In genomic region chr9:59013365-59013764, GRCm38 (mm10) we compare ENCODE assay signal across 8 mouse cellular contexts. TPM values are rescaled to one million over a fixed set of nuclear protein-coding genes. Genes with fewer than 3 reads are reported as not detected.
DNase-seq lines count a peak whose midpoint lies in the region; ATAC-seq lines count a peak whose summit lies in the region.

No protein-coding gene starts in this region.

- 29% methylated on average over 2 of the region's 2 CpGs for WGBS in hindbrain, embryonic 11.5 days
- WGBS in hindbrain, embryonic 16.5 days = 8% methylated on average over 2 of the region's 2 CpGs
- 21% methylated on average over 2 of the region's 2 CpGs for WGBS in hindbrain, embryonic 13.5 days

- ATAC-seq in hindbrain, embryonic 11.5 days (ENCODE audit: low FRiP score) = no peak
- ATAC-seq in hindbrain, embryonic 16.5 days = no peak
- ATAC-seq in hindbrain, embryonic 13.5 days (ENCODE audit: low FRiP score) = no peak

- H3K27ac ChIP-seq in hindbrain, embryonic 11.5 days (ENCODE audit: low read depth, low read length) = no peak overlapping the region
- H3K27ac ChIP-seq in hindbrain, embryonic 16.5 days (ENCODE audit: low read depth, low read length) = no peak overlapping the region
- no peak overlapping the region for H3K27ac ChIP-seq in hindbrain, embryonic 13.5 days

- no peaks in the 10 kb centered on the region for H3K36me3 ChIP-seq in hindbrain, embryonic 11.5 days (ENCODE audit: control insufficient read depth, insufficient read depth, low read length)
- no peaks in the 10 kb centered on the region for H3K36me3 ChIP-seq in hindbrain, embryonic 16.5 days (ENCODE audit: control insufficient read depth, insufficient read depth, low read length)
- H3K36me3 ChIP-seq in hindbrain, embryonic 13.5 days = no peaks in the 10 kb centered on the region

- H3K4me3 ChIP-seq in hindbrain, embryonic 11.5 days (ENCODE audit: low read depth, low read length) = no peak overlapping the region
- H3K4me3 ChIP-seq in hindbrain, embryonic 16.5 days (ENCODE audit: low read length) = no peak overlapping the region
- H3K4me3 ChIP-seq in hindbrain, embryonic 13.5 days = no peak overlapping the region

- no peak overlapping the region for H3K4me2 ChIP-seq in hindbrain, embryonic 11.5 days (replicated peaks; ENCODE audit: low read depth, low read length)
- H3K4me2 ChIP-seq in hindbrain, embryonic 16.5 days (ENCODE audit: low read length) = no peak overlapping the region
- no peak overlapping the region for H3K4me2 ChIP-seq in hindbrain, embryonic 13.5 days

- H3K9ac ChIP-seq in hindbrain, embryonic 11.5 days (ENCODE audit: low read depth, low read length) = no peak overlapping the region
- H3K9ac ChIP-seq in hindbrain, embryonic 16.5 days (ENCODE audit: low read depth, low read length) = no peak overlapping the region
- H3K9ac ChIP-seq in hindbrain, embryonic 13.5 days = no peak overlapping the region

- H3K9me3 ChIP-seq in hindbrain, embryonic 11.5 days (ENCODE audit: control insufficient read depth, low read length) = no peaks in the 10 kb centered on the region
- H3K9me3 ChIP-seq in hindbrain, embryonic 16.5 days (ENCODE audit: control insufficient read depth, low read length) = no peaks in the 10 kb centered on the region
- no peaks in the 10 kb centered on the region for H3K9me3 ChIP-seq in hindbrain, embryonic 13.5 days

- DNase-seq in hindbrain, embryonic 11.5 days (ENCODE audit: low spot score) = peak; percentile 73
- peak; percentile 35 for DNase-seq in thymus, postnatal 0 days (ENCODE audit: low spot score)
- DNase-seq in thymus, postnatal 25 days = no peak
- DNase-seq in embryo, embryonic 9.5 days (ENCODE audit: extremely low spot score) = peak; percentile 40
- DNase-seq in skeletal muscle tissue, adult 2 months (ENCODE audit: low read depth, low spot score) = peak; percentile 41
- no peak for DNase-seq in spleen, adult 12 weeks (ENCODE audit: low spot score)

- H3K27me3 ChIP-seq in hindbrain, embryonic 11.5 days (ENCODE audit: control insufficient read depth, insufficient read depth, low read length) = no peaks in the 10 kb centered on the region
- no peaks in the 10 kb centered on the region for H3K27me3 ChIP-seq in hindbrain, embryonic 16.5 days (replicated peaks; ENCODE audit: control insufficient read depth, insufficient read depth, low read length)
- no peaks in the 10 kb centered on the region for H3K27me3 ChIP-seq in hindbrain, embryonic 13.5 days

- no peaks in the 10 kb centered on the region for H3K4me1 ChIP-seq in hindbrain, embryonic 11.5 days (replicated peaks; ENCODE audit: control insufficient read depth, insufficient read depth, low read length)
- 0 out of 2 replicates have a peak, but pooled peaks cover 2% of the 10 kb centered on the region for H3K4me1 ChIP-seq in hindbrain, embryonic 16.5 days (ENCODE audit: control insufficient read depth, insufficient read depth, low read depth, low read length)
- 0 out of 2 replicates have a peak, but pooled peaks cover 5% of the 10 kb centered on the region for H3K4me1 ChIP-seq in hindbrain, embryonic 13.5 days (replicated peaks)

RNA-seq across cellular contexts. Expression of gene Neo1, which starts 22.9 kb away (rescaled TPM):
- polyA plus RNA-seq in hindbrain, embryonic 11.5 days (2014; fragmentation: Nextera tagmentation; extraction: Ambion mirVana) = 44.1 and 48.7 TPM in 2 replicates
- 40.9 and 51.1 TPM in 2 replicates for polyA plus RNA-seq in hindbrain, embryonic 16.5 days (2015; fragmentation: Nextera tagmentation; extraction: Ambion mirVana)
- 2.1 TPM in 2 replicates for polyA plus RNA-seq in thymus, postnatal 0 days (2015; fragmentation: Nextera tagmentation; extraction: Ambion mirVana)
- polyA plus RNA-seq in hindbrain, embryonic 13.5 days (2015; fragmentation: Nextera tagmentation; extraction: Ambion mirVana) = 36.5 and 39.1 TPM in 2 replicates

Comparison
In these comparisons a context has a peak if more than half of its experiments do, and no peak if none do; other contexts are left out.
1. DNase-seq: peak in hindbrain, embryonic 11.5 days (single experiment), thymus, postnatal 0 days (single experiment), embryo, embryonic 9.5 days (single experiment) and skeletal muscle tissue, adult 2 months (single experiment); none in thymus, postnatal 25 days (single experiment) and spleen, adult 12 weeks (single experiment).
2. RNA of gene Neo1, which starts 22.9 kb away (polyA plus RNA-seq): 44.1 to 48.7 TPM in hindbrain, embryonic 11.5 days, 40.9 to 51.1 TPM in hindbrain, embryonic 16.5 days and 36.5 to 39.1 TPM in hindbrain, embryonic 13.5 days; 2.1 TPM in thymus, postnatal 0 days; every median in the first group is over 10 times any median in the second.